Mouse (Mus musculus) stomach, postnatal 0 days (tissue): ENCODE measurements around the gene Ulk3.

Source experiments
- CTCF ChIP-seq: IDR thresholded peaks from 2 replicates; pipeline ENCODE4 v1.5.1; 2016; ENCODE audit warnings: antibody characterized with exemption, low read depth, mild to moderate bottlenecking, moderate library complexity
- EP300 ChIP-seq: optimal IDR thresholded peaks from 2 replicates; pipeline ENCODE3; 2016; ENCODE audit warnings: antibody characterized with exemption

DNA sequence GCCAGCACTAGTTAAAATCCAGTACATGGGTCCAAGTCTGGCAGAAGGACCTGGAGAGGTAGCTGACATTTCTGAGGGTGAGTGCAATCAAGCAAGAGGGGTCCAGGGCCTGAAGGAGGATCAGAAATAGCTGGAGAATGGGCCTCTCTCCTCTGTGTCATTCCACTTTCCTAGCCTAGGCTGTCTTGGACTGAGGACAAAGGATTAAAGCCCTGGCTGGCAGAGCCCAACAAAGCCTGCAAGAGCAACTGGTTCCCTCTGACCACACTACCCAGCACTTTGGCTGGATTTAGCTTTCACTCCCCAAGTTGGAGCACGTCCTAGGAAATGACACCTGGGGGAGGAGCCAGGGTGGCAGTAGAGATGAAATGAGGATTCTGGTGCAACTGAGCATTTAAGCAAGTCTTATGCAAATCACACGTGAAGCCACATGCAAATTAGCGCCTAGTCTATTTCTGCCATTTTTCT lies 21.1 kb downstream of the Ulk3 start:
- no peak for TF ChIP-seq CTCF
- no peak for TF ChIP-seq EP300
